Mouse (Mus musculus) cerebellum, adult 9-10 months (tissue): ENCODE measurements at regions not wholly inside any gene's neighbourhood (a gene's known extent, or its start where the extent isn't known, plus 50 kb on each side); places are given as distances from the start of the nearest gene placed in this dataset.

Experiments used
- DNase-seq: peaks from one replicate; pipeline ENCODE4 v3.0.0; 2022

DNA sequence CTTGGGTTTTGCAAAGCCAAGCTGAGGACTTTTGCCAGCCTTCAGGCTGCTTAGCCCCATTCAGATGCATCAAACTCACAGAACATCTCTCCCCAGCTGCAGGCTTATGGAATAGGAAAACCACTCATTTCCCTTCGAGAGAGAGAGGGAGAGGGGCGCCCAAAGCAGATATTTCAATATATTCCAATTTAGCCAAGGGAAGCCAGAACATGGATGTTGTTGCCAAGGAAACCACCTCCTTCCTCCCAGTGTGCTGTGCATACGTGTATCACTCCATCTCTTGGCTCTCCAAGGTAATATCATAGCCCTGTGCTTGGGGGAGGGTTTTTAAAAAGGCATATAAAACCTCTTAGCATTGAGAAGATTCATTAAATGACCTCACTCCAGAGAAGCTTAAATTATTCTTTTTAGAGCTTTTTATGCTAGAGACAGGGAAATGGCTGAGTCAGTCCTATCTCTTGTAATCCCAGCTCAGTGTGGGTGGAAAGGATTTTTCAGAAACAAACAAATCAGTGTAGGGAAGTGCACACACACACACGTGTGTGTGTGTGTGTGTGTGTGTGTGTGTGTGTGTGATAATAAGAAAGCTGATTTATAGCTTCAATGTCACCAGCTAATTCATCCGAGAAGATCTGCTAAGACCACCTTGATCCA lies 245.1 kb downstream of the Rps24 start:
- no peak for DNase-seq

DNA sequence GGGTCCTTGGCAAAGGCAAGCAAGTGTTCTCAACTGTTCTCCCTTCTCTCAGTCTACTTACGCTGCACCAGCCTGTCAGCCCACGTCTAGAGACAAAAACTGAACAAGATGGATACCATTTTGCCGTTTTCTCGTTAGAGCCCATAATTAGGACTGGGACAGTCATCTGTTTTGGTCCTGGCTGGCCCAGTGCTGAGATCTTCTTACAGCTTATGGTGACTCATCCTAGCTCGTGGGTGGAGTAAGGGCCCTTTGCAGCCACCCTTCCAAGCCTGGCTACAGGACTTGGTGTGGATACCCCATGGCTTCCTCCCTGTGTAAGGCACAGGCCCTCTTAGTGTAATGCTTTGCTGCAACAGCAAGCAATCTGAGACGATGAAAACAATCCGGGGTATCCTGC lies 246.4 kb downstream of the Rps24 start:
- no peak for DNase-seq

DNA sequence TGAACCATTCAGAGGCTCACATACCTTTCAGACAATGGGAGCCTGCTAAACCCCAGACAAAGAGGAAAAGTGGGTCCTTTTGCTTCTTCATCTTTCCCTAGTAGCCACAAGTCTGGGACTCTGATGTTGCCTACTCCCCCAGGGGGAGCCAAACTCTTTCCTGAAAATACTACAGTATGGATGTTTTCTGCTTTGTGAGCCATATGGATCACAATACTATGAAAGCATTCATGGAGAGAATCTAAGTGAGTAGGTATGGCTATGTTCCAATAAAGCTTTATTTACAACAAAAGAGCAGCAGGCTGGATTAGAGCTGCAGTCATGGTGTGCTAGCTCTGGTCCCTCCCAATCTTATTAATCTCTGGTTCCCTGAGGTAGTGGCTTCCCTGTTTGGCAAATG lies 251.9 kb downstream of the Rps24 start:
- no peak for DNase-seq

DNA sequence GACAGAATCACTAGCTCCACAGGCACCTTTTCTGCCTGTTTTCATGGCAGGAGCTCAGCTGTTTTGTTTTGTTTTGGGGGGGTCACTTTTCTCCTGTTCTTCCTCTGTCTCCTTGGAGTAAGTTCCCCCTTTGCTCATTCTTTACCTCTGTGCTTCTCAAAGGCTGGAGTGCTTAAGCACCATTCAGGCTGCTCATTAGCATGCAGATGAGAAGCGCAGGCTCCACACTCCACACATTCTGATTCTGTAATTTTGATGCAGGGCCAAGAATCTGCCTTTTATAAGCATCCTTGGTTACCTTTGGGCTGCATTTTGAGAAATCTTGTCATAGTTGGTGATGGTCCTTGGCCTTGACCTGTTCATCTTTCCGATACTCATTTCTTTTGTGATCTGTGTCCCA lies 257.5 kb downstream of the Rps24 start:
- no peak for DNase-seq

DNA sequence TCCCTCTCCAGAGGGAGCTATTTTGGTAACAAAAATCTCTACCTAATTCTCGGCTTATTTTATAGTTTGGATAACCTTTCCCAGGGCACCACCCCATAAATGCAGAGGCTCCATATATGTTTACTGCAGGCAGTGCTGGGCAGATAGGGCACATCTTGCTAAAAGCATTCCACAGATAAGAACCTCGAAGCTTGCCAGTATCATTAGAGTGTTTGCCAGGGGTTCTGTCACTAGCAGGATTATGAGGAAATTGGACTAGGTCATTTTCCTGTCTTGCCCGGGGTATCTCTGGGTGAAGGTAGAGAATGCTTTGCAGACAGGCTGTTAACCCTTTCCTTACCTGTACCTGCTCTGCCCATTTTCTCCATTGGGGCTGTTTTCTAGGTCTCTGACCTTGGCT lies 258.8 kb downstream of the Rps24 start:
- no peak for DNase-seq

DNA sequence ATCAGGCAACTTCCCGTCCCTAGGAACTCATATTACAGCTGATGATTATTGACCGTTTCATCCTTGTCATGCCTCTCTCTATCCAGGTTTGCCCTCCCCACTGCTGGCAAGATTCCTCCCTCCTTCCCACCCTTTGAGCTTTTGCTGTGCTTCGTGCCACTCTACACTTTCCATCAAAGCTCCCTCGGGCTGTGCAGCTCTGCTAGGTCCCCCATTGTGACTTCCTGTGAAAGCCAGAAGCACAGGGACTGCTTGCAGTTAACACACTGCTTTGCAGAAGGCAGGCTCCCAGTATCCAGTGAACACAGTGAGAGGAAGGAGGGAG lies 260.5 kb downstream of the Rps24 start:
- no peak for DNase-seq

DNA sequence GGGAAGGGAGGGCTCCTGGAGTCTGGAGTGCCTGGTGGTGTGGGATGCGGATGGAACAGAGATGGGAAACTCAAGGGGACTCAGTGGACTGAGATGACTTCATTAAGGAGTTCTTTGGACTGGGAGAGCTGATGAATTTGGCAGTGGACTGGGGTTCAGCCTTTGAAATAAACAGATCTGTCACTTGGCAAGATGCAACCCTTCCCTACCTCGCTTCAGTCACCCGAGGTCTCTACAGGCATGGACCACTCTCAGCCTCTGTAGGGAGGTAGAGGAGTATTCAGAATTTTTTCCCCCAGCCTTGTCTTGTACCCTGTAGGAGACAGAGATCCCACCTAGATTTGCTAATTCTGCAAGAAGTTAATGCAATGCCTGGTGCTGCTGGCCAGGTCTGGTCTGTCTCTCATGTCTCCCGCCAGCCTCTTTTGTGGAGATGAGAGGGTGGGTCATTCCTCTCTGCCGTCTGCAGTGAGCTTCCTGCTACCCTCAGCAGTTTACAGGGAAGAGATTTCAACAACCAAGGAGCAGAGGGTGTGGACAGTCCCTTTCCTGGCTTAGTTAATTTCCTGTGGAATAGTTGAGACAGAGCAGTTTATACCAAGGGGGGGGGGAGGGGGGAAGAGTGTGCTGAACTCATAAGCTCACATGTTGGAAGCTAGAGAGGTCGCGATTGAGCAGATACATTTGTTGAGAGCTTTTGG lies 261.0 kb downstream of the Rps24 start:
- no peak for DNase-seq

DNA sequence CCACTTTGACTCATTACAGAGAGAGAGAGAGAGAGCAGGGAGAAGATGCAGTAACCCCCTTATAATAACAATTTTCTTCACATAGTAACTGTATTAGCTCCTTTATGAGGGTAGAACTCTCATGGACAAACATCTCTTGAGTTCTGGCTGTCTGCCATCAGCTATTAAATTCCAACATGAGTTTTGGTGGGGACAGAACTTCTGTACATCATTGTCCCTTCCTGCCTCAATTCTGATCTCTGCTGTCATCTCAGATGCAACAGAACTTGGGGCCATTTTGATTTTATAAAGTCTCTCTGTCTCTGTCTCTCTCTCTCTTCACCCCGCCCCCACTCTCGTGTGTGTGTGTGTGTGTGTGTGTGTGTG lies 261.6 kb downstream of the Rps24 start:
- DNase-seq = no peak

DNA sequence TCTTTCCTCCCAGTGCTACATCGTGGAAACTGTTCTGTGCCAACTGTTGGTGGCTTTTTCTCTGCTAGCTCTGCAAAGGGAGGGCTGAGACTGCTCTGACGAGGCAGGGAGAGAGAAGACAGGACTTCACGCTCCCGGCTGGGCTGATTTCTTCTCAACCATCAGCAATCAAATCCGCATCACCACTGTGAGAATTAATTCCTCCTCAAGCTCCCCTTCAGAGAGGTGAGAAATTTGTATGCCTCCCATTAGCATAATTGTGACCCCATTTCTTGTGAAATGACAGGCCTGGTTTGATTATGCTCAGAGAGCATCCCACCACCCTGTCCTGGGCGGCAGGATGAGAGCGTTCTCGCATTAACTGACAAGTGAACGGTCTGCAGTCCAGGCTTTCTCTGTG lies 262.4 kb downstream of the Rps24 start:
- DNase-seq = no peak

DNA sequence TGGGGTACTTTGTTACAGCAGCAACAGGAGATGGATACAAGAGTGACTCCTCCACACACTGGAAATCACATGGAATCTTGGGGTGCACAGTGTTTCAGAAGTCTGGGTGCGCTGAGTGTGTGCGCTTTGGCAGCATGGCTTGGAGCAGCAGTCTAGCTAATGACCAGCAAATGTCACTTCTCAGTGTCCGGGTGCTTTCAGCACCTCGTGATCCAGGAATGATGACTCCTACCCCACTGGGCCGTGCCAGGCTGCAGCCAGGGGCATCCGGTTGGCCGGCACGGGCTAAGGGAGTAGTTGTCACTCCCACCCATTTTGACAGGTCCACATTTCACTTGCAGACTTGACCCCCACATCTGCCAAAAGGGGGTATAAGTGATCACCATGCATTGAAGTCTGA lies 264.3 kb downstream of the Rps24 start:
- no peak for DNase-seq

DNA sequence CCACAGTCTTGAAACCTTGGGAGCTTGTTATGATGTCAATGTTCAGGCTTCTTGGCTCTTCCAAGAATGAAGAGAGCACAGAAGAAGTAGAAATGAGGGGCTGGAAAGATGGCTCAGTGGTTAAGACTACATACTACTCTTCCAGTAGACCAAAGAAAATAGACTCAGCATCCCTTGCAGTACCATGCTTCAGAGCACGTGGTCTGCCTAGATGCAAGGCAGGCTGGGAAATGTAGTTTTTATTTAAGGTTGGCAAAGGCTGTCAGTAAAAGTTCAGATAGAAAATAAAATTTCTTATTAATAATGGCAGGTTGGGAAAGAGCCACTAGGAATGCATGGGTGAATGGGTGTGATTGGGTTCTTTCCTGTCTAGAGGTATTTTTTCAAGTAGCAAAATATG lies 267.8 kb downstream of the Rps24 start:
- no peak for DNase-seq

DNA sequence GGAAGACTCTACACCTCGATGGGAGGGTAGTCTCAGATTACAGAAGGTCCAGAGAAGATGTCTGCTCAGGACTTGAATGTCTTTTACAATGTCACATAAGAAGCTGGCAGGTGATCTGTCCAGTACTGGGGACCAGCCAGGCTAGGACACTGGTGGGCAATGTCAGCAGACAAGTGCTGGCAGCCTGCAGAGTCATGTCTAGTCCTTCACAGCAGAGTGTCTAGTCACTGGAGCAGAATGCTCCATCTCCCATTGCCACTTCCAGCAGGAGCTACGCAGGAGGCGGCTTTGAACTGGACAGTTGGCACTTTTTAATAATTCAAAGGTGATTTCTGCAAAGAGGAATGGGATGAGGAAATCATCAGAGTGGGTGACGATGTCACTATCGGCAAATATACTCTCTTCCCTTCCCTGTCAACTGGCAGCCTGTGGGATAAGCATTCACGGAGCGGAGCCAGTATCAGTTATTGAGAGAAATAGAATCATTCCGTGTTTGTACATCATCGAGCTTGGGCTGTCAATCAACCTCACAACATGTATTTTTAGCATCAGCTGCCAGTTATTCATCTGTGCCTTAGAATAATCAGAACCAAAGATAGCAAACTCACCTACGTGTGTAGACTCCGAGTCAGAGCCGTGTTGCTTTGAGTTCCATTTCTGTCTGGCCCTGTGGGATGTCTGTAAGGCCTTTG lies 268.6 kb downstream of the Rps24 start:
- no peak for DNase-seq

DNA sequence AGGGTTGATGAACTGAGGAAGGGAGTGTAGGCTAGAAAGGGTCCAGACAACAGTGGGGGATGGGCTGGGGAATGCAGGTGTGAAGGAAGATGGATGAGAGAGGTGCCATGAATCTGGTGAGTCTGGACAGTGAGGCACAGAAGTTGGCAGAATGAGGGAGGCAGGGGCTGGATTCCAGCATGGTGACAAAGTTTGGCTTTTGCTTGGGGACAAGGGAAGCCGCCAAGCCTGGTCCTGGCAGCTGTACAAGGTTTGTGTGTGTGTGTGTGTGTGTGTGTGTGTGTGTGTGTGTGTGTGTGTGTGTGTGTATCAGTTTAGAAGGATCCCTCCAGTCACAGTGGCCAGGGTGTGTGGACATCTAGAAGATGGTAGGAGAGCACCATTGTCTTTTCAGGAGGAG lies 270.4 kb downstream of the Rps24 start:
- no peak for DNase-seq

DNA sequence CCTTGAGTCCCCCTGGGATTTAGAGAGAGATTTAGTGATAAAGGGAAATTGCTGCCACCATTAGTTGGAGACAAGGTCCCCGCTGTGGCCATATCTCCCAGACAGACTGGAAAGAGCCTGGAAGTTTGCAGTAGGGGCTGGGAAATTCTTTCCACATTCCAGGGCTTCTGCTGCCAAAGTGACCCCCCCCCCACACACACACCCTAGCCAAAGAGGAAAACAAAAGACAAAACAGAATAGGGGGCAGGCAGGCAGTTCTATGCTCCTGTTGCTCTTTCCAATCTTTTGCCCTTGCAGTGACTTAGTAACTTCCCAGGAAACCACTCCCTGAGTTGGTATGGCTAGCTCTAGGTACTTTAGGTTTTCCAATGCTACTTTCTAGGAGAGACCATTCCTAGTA lies 270.9 kb downstream of the Rps24 start:
- no peak for DNase-seq

DNA sequence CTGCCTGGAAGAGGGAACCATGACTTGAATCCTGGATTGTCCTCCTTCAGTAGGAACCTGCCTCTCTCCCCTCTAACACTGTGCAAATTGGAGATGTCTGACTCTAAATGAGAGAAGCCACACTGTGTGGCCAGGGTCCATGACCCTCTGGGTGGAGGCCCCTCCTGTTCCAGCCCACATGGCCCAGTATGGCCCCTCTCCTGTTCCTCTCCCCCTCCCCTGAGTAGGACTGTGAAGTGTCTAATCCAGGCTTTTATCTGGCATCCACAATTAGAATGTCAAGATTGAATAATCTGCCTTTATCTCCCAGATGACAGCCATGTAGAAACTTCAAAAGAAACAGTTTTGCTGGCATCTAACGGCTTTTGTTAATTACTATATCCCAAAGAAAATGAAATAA lies 274.0 kb downstream of the Rps24 start:
- DNase-seq = no peak

DNA sequence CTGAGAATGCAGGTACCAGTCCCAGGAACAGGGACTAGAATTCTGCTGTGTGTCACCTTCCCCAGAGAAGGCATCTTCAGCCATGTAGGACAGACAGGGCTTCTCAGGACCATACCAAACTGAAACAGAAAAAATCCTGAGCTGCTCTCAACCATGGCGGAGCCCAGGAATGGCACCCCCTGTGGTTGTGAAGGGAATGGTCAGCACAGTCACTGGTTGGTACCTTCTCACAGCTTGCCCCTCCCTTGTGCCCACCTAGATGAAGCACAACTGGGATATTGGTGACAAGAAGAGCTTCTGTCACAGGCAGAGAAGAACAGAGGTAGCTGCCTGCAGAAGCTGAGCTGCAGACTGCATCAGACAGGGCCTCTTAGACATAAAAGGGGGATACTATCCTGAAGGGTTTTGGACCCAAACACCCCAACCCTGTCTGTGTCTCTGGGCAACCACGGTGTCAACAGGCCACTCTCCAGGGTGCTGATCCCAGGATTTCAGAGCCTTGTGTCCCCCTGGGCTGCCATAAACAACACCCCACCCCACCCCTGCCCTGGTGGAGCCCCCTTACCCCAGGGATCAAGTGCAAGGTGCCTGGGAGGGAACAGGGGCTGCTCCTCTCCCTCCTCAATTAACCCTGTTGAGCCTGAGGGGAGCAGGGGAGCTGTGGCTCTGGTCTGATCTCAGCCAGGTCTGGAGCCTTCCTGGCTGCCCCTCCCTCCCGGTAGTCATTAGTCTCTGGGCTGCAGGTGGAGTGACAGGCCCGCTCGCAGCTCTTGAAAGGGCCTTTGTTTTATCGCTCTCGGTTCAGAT lies 275.7 kb downstream of the Rps24 start:
- no peak for DNase-seq

DNA sequence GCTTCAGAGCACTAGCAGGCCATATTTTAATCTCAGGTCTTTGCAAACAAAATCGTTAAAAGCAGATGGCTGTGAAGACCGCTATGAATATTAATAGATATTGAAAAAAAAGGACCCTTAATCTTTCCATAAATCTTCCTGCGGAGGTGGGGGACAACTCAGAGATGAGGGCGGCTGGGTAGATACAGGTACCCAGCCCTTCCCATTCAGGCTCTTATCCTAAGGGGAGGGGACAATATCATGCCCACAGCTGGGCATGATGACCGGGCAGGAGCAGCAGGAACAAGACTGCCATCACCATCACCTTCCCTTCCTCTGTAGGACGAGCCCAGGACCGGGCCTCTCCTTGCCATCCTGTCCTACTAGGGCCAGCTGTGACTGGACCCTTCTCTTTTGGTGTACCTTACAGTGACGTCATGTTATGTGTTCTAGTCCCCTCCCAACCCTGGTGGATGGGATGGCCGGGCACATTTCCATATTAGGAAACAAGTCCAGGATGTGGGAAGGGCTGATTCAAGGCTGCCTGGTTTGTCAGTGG lies 276.4 kb downstream of the Rps24 start:
- no peak for DNase-seq

DNA sequence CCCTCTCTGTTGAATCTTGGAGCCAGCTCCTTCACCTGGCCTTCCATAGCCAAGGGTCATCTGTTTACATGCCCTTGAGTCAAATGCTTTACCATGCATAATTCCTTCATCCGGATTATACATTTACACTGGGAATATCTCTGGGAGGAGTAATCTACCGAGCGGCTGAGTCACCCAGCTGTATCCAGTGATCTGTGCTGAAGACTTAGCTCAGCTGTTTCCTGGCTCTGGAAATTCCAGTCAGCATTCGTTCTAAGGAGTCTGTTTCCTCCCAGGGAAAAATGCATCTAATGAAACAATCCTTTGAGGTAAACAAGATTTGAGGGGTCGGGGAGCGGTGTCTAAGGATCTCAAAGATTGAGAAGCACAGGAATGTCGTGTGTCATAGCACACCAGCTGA lies 276.9 kb downstream of the Rps24 start:
- no peak for DNase-seq

DNA sequence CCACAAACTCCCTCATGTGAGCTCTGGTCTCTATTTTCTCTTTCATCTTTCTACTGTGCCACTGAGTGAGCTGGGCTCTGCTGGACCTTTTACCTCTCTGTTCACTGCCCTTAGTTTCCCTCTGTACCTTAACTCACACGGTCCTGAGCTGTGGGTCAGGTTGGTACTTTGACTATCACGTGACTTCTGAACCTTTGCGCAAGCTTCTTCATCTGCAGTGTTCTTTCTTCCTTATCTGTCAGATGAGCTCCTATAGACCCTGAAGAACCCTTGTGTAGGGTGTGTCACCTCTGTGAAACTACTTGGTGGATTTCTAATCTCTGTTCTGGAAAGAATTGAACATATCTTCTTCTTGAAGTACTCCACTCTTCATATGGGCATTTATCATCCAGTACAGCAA lies 279.3 kb downstream of the Rps24 start:
- no peak for DNase-seq

DNA sequence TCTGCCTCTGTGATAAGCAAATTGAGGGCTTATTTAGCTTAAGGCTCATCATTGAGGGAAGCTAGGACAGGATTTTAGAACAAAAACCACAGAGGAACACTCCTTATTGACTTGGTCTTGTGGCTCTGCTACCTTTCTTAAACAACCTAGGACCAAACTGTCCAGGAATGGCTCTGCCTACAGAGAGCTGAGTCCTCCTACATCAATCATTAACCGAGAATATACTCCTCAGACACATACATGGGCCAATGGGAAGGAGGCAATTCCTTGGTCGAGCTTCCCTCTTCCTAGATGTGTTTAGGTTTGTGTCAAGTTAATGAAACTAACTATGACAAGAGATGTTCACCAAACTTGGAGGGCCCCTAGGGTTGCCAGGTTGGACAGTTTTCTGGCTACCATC lies 279.8 kb downstream of the Rps24 start:
- DNase-seq = no peak

DNA sequence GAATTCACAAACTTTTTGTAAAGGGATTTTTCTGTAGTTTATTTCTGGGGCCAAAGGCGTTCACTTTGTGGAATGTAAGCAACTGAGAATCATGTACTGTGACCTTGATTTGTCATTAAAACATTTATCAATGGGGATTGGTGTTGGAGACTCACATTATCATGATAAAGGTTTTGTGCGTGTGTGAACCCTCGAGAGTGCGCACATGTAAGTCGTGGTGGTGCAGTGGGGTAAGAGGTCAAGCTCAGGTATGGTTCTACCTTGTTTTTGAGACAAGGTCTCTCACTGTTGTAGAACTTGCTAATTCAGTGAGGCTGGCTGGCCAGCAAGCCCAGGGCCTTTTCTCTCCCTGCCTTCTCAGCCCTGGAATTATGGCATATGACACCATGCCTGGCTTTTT lies 280.4 kb downstream of the Rps24 start:
- no peak for DNase-seq

DNA sequence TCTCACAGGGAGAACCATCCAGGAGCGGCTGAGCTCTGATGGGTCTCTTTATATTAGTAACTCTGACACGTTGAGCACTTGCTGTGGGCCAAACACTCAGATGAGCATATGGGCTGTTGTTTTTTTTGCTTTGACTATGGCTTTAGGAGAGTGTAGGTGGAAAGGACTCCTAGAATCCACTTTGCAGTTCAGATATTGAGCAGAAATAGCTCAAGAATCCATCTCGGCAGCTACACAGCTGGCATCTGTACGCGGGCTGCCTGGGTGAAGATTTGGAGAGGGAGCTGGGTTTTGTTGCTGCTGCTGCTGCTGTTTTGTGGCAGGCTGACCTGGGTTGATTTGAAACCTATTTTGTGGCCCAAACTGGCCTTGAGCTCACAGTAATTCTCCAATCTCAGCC lies 281.0 kb downstream of the Rps24 start:
- no peak for DNase-seq

DNA sequence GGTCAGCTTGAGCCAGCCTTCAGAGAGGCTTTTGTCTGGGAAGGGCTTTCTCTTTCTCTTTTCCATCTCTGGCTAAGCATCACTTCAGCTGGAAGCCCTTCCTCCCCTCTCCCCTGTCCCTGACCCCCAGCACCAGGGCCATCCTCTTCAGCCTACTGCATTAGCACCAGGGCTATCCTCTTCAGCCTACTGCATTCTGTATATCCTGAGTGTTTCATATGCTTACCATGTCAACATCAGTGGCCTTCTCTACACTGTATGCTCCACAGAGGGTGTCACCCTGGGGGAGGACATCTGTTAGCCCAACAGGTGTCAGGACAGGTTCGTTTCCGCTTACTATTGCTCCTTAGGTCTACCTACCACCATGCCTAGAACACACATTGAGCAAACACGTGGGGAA lies 282.5 kb downstream of the Rps24 start:
- DNase-seq = no peak
